Mouse (Mus musculus) CH12.LX (cell line): ENCODE results near the gene Cacna1c. TPM values are rescaled to one million over a fixed set of nuclear protein-coding genes. Genes with fewer than 3 reads are reported as not detected.

Source experiments
- DNase-seq: peaks from one replicate; pipeline ENCODE4 v3.0.0-alpha.2; 2013; ENCODE audit errors: extremely low read depth
- H3K27ac ChIP-seq: 2 replicates; pipeline ENCODE4 v1.5.1; 2012; ENCODE audit warnings: low read depth, mild to moderate bottlenecking, control low read depth, moderate library complexity; ENCODE audit not compliant: insufficient read depth
- H3K27me3 ChIP-seq: replicated peaks from 2 replicates; pipeline ENCODE3; 2012; ENCODE audit warnings: inconsistent platforms
- H3K36me3 ChIP-seq, 2 experiments: replicated peaks in 1 of 2; 2 replicates each; pipeline versions ENCODE3 to v1.6.1; 2012; ENCODE audit warnings: inconsistent platforms in 1 of 2, low read length in 1 of 2, mild to moderate bottlenecking in 1 of 2, mixed read lengths in 1 of 2, moderate library complexity in 1 of 2; ENCODE audit not compliant: control insufficient read depth in 1 of 2, insufficient read depth in 1 of 2
- H3K4me1 ChIP-seq, 2 experiments: 2 replicates each; pipeline ENCODE4 v1.6.1; 2012; ENCODE audit warnings: inconsistent platforms in 1 of 2, moderate library complexity in 1 of 2; ENCODE audit not compliant: insufficient read depth in 2 of 2, control insufficient read depth in 1 of 2
- H3K4me2 ChIP-seq: 2 replicates; pipeline ENCODE4 v1.6.1; 2012; ENCODE audit warnings: low read depth, mild to moderate bottlenecking, control low read depth; ENCODE audit not compliant: poor library complexity, insufficient read depth, severe bottlenecking
- H3K4me3 ChIP-seq, 3 experiments: fragments of 150-350 bp in 1 of 3; sonication (generic) in 1 of 3; replicated peaks in 1 of 3; 2 replicates each; pipeline versions ENCODE3 to v1.5.1; 2011 to 2012; ENCODE audit warnings: low read depth in 2 of 3, low read length in 2 of 3, mild to moderate bottlenecking in 2 of 3, moderate library complexity in 2 of 3, control low read depth in 1 of 3, improper control_type of control experiment in 1 of 3, inconsistent platforms in 1 of 3, mixed read lengths in 1 of 3; ENCODE audit not compliant: poor library complexity in 1 of 3
- H3K79me2 ChIP-seq: replicated peaks from 2 replicates; pipeline ENCODE4 v1.6.1; 2012; ENCODE audit warnings: mild to moderate bottlenecking, moderate library complexity; ENCODE audit not compliant: control insufficient read depth, poor library complexity, insufficient read depth, severe bottlenecking; ENCODE audit errors: extremely low read depth
- H3K9ac ChIP-seq: 2 replicates; pipeline ENCODE4 v1.6.1; 2012; ENCODE audit warnings: low read depth, mild to moderate bottlenecking, control low read depth, moderate library complexity; ENCODE audit not compliant: insufficient read depth
- H3K9me3 ChIP-seq: replicated peaks from 2 replicates; pipeline ENCODE3; 2012; ENCODE audit warnings: low read length, inconsistent platforms, mixed read lengths
- CHD1 ChIP-seq: IDR thresholded peaks from 2 replicates; pipeline ENCODE4 v1.6.1; 2012; ENCODE audit warnings: low read depth, low read length, improper control_type of control experiment, inconsistent platforms
- CHD2 ChIP-seq: IDR thresholded peaks from 2 replicates; pipeline ENCODE4 v1.6.1; 2011; ENCODE audit warnings: low read length, improper control_type of control experiment
- E2F4 ChIP-seq: IDR thresholded peaks from 2 replicates; pipeline ENCODE4 v1.6.1; 2011; ENCODE audit warnings: low read depth, low read length, improper control_type of control experiment; ENCODE audit not compliant: insufficient replicate concordance
- ELF1 ChIP-seq: IDR thresholded peaks from 2 replicates; pipeline ENCODE4 v1.6.1; 2014; ENCODE audit warnings: low read depth, mild to moderate bottlenecking, inconsistent platforms, low read length, improper control_type of control experiment
- EP300 ChIP-seq: IDR thresholded peaks from 2 replicates; pipeline ENCODE4 v1.6.1; 2011; ENCODE audit warnings: low read length, improper control_type of control experiment
- ETS1 ChIP-seq: conservative IDR thresholded peaks from 2 replicates; pipeline ENCODE4 v1.6.1; 2012; ENCODE audit warnings: low read depth, mild to moderate bottlenecking, inconsistent platforms, low read length, improper control_type of control experiment, moderate library complexity
- JUND ChIP-seq: conservative IDR thresholded peaks from 2 replicates; pipeline ENCODE4 v1.6.1; 2011; ENCODE audit warnings: low read depth, low read length, improper control_type of control experiment
- MAFK ChIP-seq: IDR thresholded peaks from 2 replicates; pipeline ENCODE4 v1.6.1; 2011; ENCODE audit warnings: low read length, improper control_type of control experiment; ENCODE audit not compliant: insufficient replicate concordance
- MAZ ChIP-seq: IDR thresholded peaks from 2 replicates; pipeline ENCODE4 v1.6.1; 2012; ENCODE audit warnings: low read depth, mild to moderate bottlenecking, inconsistent platforms, low read length, improper control_type of control experiment, moderate library complexity
- MEF2A ChIP-seq: IDR thresholded peaks from 2 replicates; pipeline ENCODE4 v1.6.1; 2014; ENCODE audit warnings: low read depth, mild to moderate bottlenecking, inconsistent platforms, low read length, improper control_type of control experiment, borderline replicate concordance
- MXI1 ChIP-seq: IDR thresholded peaks from 2 replicates; pipeline ENCODE4 v1.6.1; 2011; ENCODE audit warnings: mild to moderate bottlenecking, low read depth, low read length, improper control_type of control experiment
- MYC ChIP-seq: IDR thresholded peaks from 2 replicates; pipeline ENCODE4 v1.6.1; 2011; ENCODE audit warnings: low read depth, mild to moderate bottlenecking, improper control_type of control experiment, low read length
- NRF1 ChIP-seq: IDR thresholded peaks from 2 replicates; pipeline ENCODE4 v1.6.1; 2014; ENCODE audit warnings: low read depth, mild to moderate bottlenecking, inconsistent platforms, low read length, improper control_type of control experiment, moderate library complexity
- PAX5 ChIP-seq: IDR thresholded peaks from 2 replicates; pipeline ENCODE4 v1.6.1; 2012; ENCODE audit warnings: low read length, inconsistent platforms, mixed read lengths
- POLR2A ChIP-seq: IDR thresholded peaks from 2 replicates; pipeline ENCODE4 v1.6.1; 2011; ENCODE audit warnings: low read depth, mild to moderate bottlenecking, improper control_type of control experiment, low read length
- POLR2AphosphoS2 ChIP-seq: IDR thresholded peaks from 2 replicates; pipeline ENCODE4 v1.6.1; 2011; ENCODE audit warnings: low read depth, low read length, improper control_type of control experiment
- RAD21 ChIP-seq: IDR thresholded peaks from 2 replicates; pipeline ENCODE4 v1.6.1; 2011; ENCODE audit warnings: low read depth, mild to moderate bottlenecking, low read length, improper control_type of control experiment, moderate library complexity
- RCOR1 ChIP-seq: conservative IDR thresholded peaks from 2 replicates; pipeline ENCODE4 v1.6.1; 2012; ENCODE audit warnings: low read depth, mild to moderate bottlenecking, inconsistent platforms, low read length, improper control_type of control experiment
- SIN3A ChIP-seq: IDR thresholded peaks from 2 replicates; pipeline ENCODE4 v1.6.1; 2012; ENCODE audit warnings: low read length, improper control_type of control experiment, inconsistent platforms
- TBP ChIP-seq: conservative IDR thresholded peaks from 2 replicates; pipeline ENCODE4 v1.6.1; 2011; ENCODE audit warnings: low read depth, low read length, improper control_type of control experiment
- TCF12 ChIP-seq: IDR thresholded peaks from 2 replicates; pipeline ENCODE4 v1.6.1; 2014; ENCODE audit warnings: low read depth, mild to moderate bottlenecking, inconsistent platforms, low read length, improper control_type of control experiment
- UBTF ChIP-seq: IDR thresholded peaks from 2 replicates; pipeline ENCODE4 v1.6.1; 2012; ENCODE audit warnings: low read depth, mild to moderate bottlenecking, inconsistent platforms, low read length, improper control_type of control experiment, moderate library complexity
- ZKSCAN1 ChIP-seq: IDR thresholded peaks from 2 replicates; pipeline ENCODE4 v1.6.1; 2012; ENCODE audit warnings: low read depth, inconsistent platforms, low read length, improper control_type of control experiment, borderline replicate concordance
- ZMIZ1 ChIP-seq: IDR thresholded peaks from 2 replicates; pipeline ENCODE4 v1.6.1; 2012; ENCODE audit warnings: low read depth, mild to moderate bottlenecking, inconsistent platforms, low read length, improper control_type of control experiment
- dilution Hi-C: fragments of 300-500 bp; cut with MboI; formaldehyde crosslinking; loops from 2 replicates; pipeline ENCODE4 v1.14.3; 2020; ENCODE audit warnings: low sequenced_read_pairs; ENCODE audit not compliant: extremely low pct_unique_long_range_greater_than_20kb, extremely low pct_ligation_motif_present
- in situ Hi-C: fragments of 300-500 bp; cut with MboI; formaldehyde crosslinking; loops from 3 replicates; pipeline ENCODE4 v1.14.3; 2019; ENCODE audit warnings: low sequenced_read_pairs, low pct_ligation_motif_present, low pct_unique_long_range_greater_than_20kb, mixed read lengths
- polyA plus RNA-seq: library from polyadenylated mRNA; unstranded; fragments of >175 nt; gene quantifications from 2 replicates; pipeline ENCODE4 v1.2.1, GENCODE M21; 2012; ENCODE audit warnings: low read depth; ENCODE audit not compliant: insufficient read length
- total RNA-seq, 2 experiments: library from RNA; depleted of rRNA; stranded (reverse); fragments of 300-350 nt in 1 of 2; fragments of >200 nt in 1 of 2; gene quantifications; 2 replicates each; pipeline ENCODE4 v1.2.3; 2012 to 2014

Cacna1c gene
- total and polyA plus RNA-seq, 3 experiments = 0.04 TPM; not detected in 2

DNA sequence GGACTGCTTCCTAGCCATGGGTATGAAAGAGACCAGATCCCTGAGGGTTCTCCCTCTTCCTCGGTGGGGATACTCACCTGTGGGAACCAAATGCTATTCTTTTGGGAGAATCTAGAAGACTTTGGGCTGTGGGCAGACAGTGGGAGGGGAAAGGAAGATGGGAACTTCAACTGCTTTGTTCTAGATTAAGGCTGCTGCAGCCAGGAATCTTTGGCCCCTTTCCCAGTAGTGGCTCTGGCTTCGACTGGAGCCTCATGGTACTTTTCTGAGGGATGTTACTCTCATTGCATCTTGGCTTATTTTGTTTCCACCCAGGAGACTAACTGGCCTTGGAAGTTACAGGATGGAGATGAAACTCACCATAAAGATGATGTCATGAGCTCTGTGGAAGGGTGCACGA is 441.8 kb downstream of the Cacna1c start:
- Histone ChIP-seq H3K27me3 (peaks cover 94% of the 10 kb centered on the region), H3K27ac (no peak overlapping the region), H3K9ac (no peak overlapping the region), H3K4me3 (no peak overlapping the region), H3K4me1 (no peaks in the 10 kb centered on the region), H3K4me2 (no peak overlapping the region), H3K36me3 (no peaks in the 10 kb centered on the region), H3K79me2 (no peaks in the 10 kb centered on the region), H3K9me3 (no peaks in the 10 kb centered on the region)
- no peak for DNase-seq
- dilution Hi-C loops = no loop called here
- TF ChIP-seq UBTF (no peak), NRF1 (no peak), MAZ (no peak), E2F4 (no peak), ETS1 (no peak), MXI1 (no peak), ELF1 (no peak), EP300 (no peak), CHD1 (no peak)
- in situ Hi-C loops = no loop called here

DNA sequence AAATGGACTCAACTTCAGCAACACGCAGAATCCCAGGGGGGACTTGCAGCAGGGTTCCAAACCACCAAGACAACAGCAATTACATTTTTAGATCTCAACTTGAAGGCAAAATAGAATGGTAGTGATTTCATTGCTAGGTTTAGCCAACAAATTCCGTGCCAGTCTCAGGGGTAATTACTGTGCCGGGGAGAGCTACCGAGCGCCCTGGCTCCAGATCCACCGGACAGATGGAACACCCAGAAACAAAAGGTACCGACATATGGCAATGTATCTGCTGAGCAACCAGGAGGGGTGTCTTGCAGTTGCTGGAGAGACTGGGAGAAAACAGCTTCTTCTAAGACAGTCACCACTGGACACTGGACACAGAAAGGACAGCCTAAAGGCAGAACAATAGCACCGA is 442.4 kb downstream of the Cacna1c start:
- Histone ChIP-seq H3K79me2 (no peaks in the 10 kb centered on the region), H3K4me2 (no peak overlapping the region), H3K27me3 (peaks cover 95% of the 10 kb centered on the region), H3K4me3 (no peak overlapping the region), H3K9ac (no peak overlapping the region), H3K4me1 (no peaks in the 10 kb centered on the region), H3K27ac (no peak overlapping the region), H3K36me3 (no peaks in the 10 kb centered on the region), H3K9me3 (no peaks in the 10 kb centered on the region)
- in situ Hi-C loops (no loop called here), dilution Hi-C loops (no loop called here)
- DNase-seq = no peak
- TF ChIP-seq NRF1 (no peak), RAD21 (no peak), CHD1 (no peak), ETS1 (no peak), MEF2A (no peak), MYC (no peak)

DNA sequence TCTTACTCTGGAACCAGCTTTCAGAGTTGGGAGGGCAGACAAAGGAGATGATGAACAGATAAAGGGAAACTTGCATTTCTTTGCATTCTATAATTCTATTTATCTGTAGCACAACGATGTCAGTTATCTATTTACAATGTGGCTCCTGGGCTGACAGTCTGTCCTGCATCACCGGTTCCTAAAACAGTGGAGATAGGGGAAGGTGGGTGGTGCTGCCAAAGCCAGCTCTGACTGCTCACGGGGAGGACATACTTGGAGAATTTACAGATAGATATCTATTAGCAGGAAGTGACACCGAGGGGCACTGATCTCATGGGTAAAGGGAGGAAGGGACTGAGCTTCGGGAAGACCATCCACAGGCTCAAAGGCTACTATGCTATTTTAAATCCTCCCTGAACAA is 443.2 kb downstream of the Cacna1c start:
- no peak for DNase-seq
- TF ChIP-seq ZMIZ1 (no peak), PAX5 (no peak), EP300 (no peak), CHD2 (no peak), TBP (no peak), POLR2A (no peak), POLR2AphosphoS2 (no peak), MAZ (no peak), MYC (no peak), NRF1 (no peak), MAFK (no peak), RAD21 (no peak), JUND (no peak), SIN3A (no peak), TCF12 (no peak), RCOR1 (no peak), ZKSCAN1 (no peak)
- no peak overlapping the region for H3K9ac ChIP-seq
- dilution Hi-C loops = no loop called here
- peaks cover 94% of the 10 kb centered on the region for H3K27me3 ChIP-seq
- H3K4me3 ChIP-seq = no peak overlapping the region
- no peaks in the 10 kb centered on the region for H3K79me2 ChIP-seq
- H3K36me3 ChIP-seq = no peaks in the 10 kb centered on the region
- no peak overlapping the region for H3K27ac ChIP-seq
- no peak overlapping the region for H3K4me2 ChIP-seq
- no peaks in the 10 kb centered on the region for H3K9me3 ChIP-seq
- H3K4me1 ChIP-seq = no peaks in the 10 kb centered on the region
- in situ Hi-C loops = no loop called here
